Mouse (Mus musculus) kidney, adult 18-20 months (tissue): ENCODE data around the gene Plekho2.

Experiments
- DNase-seq: peaks from one replicate; pipeline ENCODE4 v3.0.0; 2021

Plekho2 gene

GRCm38 (mm10) chr9:65525445-65526195 lies 54.2 kb downstream of the Plekho2 start:
- DNase-seq: no peak

DNA sequence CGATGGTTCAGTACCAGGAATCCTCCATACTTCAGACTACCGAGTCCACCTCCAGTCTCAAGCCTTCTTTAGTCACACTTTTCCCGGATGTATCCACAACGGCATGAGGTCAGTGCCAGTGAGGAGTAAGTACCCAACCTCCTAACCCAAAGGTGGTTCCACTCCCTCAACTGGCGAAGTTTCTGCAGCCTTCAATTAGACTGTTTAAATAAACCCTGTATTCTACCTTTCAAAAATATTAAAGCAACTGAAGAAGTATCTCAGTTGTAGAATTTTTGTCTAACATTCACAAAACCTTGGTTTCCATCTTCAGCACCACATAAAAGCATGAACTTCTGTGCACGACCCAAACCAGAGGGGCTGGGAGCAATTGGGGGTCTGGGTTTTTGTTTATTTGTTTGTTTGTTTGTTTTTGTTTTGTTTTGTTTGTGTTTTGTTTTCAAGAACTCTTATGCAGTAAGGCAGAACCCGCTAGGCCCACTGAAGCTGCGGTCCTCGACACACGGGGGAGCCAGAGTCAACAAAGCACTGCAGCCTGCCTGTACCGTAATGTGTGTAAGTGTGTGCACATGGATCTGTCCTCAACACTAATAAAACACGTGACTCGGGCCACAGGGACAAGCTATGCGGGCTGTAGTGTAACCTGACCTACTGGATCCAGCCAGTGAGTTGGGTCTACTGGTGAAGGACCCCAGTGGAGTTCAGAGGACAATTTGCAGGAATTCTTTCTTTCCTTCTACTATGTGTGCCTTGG lies 56.1 kb downstream of the Plekho2 start:
- DNase-seq: peak; percentile 85

DNA sequence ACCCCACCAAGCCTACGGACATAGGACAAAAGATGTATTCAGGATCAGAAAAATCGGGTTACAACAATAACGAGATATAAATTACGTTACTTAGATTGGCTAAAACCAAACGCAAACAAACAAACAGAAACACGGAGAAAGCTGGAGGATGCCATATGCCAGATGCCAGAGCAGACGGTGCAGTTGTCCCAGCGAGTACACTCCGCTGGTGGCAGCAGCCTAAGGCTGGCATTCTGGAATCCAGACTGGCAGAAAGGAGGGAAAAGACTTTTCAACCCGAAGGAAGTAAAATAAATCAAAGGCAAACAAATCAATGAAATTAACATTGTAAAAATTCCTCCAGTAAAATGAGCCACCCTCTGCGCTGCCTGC lies 59.3 kb downstream of the Plekho2 start:
- no peak for DNase-seq

DNA sequence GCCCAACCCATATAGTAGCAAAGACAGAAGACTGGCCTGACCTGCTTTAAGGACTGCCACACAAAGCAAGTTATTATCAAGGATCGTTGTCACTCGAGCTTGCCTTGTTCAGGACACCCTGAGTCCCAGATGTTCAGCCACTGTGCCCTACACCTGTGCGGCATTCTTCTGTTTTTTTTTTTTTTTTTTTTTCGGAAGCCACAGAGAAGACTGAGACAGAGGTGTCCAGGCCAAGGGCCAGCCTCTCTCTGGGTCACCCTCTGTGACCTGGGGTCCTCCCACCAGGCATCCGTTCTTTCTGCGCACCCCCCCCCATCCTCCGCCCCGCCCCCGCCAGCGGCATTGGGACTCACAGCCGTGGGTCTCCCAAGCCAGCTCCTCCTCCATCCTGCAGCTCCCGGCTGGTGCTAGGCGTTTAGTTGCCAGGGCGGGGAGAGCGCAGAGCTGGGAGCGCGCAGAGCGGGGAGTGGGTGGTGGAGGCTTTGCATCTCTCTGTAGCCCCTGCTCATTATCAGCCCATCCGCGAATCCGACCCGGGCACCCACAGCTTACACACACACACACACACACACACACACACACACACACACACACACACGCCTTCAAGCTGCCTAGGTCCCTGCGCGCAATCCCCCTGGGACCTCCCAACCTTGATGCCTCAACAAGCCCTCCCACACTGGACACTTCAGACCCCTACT lies 59.9 kb downstream of the Plekho2 start, which contains the start of gene Ankdd1a:
Ankdd1a (minus strand) TSS at position 387 of the 698 bp plus-strand sequence.
- no peak for DNase-seq

DNA sequence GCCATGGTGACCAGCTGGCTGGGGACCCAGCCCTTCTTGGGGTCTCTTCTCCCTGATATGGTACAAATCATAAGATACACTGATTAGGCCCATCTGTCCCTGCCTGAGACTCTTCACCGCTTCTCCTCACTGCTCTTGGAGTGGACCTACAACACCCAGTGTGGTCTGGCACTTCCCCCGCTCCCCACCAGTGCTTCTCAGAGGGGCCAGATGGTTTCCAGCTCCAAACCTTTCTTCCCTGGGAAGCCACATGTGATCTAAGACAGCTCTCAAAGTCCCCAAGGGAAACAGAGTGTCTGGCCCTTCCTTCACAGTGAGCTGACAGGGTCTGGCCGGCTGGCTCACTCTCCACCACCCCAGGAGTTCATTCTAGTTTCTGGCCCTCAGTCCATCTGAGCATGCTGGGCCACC lies 65.0 kb downstream of the Plekho2 start:
- DNase-seq: no peak

DNA sequence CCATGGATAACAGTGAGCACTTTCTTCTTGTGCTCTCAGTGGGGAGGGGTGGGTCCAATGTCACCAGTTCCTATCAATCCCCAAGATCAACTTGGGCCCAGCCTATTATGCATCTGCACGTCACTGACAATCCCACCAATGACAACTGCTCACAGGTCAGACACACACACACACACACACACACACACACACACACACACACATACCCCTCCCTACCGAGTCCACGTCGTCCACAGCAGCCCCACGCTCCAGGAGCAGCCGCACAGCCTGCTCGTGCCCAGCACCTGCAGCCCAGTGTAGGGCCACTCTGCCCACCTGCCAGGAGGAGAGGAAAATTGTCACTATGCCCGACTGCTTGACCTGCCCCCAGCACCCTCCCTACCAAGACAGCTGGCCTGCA lies 65.4 kb downstream of the Plekho2 start:
- no peak for DNase-seq

GRCm38 (mm10) chr9:65512520-65512919 lies 67.3 kb downstream of the Plekho2 start:
- no peak for DNase-seq

GRCm38 (mm10) chr9:65508449-65508848 lies 71.4 kb downstream of the Plekho2 start:
- no peak for DNase-seq

- no peak for DNase-seq
Measured at GRCm38 (mm10) chr9:65502721-65503505, 76.9 kb downstream of the Plekho2 start.
